Mouse (Mus musculus) heart, adult 9 months (tissue): ENCODE measurements around the gene Nol4l.
"Not testable (repeated sequence)": the region's sequence is repeated elsewhere in the genome, so short reads cannot be mapped to it uniquely, and the experiment has no call there.

Experiments
- DNase-seq, 2 experiments: peaks; one replicate each; pipeline ENCODE4 v3.0.0; 2022; ENCODE audit warnings: low spot score in 2 of 2

The Nol4l gene

DNA sequence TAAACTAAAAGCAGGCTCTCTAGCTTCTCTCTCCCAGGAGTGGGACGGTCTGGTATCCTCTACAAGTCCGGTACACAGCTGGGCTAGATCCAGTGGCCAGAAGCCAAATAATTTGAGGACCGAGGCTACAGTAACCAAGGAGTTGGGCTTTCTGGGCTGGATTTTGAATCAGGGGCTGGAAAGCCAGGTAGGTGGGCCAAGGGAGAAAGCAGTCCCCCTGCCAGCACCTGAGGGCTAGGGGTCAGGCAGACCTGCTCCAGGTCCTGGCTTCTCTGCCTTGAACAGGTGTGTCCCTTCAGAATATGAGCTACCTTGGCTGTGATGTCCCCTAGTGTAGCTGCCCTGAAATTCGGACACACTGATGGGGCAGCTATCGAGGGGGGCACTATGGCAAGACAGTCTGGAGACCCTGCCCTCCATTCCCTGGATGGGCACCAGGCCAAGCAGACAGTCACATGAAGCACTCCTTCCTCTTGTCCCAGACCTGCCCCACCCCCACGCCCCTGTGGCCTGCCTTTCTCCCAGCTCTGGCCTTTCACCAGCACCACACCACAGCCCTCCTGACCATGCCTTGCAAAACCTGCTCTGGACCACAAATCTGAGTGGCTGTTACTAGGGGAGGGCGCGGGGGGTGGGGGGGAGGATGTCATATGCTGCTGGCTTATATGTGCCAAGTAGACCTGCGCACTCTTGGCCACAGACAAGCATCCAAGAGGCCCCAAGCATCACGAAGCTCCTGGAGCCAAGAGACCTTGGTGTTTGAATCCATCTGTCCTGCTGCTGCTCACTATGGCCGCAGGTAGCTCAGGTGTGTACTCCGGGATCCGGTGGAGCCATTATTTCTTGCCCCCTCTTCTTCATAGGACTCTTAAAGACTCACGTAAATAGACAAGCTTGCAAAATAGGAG lies 17.1 kb downstream of the Nol4l start:
- no peak for DNase-seq

DNA sequence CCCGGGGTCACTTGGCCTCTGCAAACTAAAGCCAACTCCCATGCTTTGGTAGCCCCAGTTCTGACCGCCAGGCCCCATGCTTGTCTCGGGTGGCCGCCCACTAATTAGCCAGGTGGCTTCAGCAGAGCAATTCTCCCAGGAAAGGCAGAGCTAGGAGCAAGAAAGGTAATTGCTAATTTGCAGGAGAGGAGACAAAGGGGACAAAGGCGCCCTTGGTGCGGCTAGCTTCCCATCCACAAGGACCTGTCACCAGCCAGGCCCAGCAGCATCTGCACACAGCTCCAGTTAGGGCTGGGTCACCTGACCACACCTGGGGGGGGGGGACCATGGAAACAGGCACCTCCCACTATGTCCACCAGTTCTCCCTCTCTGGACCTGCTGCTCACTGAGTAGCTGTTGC lies 18.2 kb downstream of the Nol4l start:
- DNase-seq, result no peak

GRCm38 (mm10) chr2:153510136-153510535 lies 19.6 kb downstream of the Nol4l start:
- DNase-seq, result no peak

DNA sequence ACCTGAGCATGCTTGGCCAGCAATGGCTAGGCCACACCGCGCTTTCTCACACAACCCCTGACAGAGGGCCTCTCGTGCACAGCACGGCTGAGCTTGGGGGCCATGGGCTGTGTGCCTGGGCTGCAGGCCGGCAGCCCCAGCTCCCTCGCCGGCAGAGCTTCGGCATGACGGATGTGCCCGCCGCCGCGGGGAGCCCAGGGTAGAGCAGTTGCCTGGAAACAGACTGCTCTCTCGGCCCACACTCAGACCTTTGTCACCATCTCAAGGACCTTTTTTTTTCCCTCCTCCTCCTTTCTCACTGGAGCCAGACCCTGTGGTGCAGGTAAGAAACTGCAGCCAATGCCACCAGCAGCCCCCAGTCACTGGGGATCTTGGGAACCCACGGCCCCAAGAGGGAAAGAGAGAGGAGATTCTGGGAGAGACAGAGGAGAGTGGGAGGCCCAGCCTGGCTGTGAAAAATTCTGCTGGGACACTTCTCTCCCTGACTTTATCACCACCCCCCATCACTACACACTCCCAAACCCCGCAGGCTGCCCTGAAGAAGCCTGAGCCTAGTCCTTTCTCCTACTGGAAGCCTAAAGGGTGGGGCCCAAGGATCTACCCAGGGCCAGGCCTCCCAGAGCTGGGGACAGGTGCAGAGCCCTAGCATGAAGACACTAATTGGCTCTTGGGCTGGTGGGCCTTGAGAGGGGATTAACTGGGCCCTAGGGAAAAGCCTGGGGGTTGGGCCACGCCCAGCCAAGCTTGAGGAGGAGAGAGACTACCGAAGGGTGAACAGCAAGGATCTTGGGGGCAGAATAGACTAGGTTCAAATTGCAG lies 20.4 kb downstream of the Nol4l start:
- DNase-seq, result no peak

DNA sequence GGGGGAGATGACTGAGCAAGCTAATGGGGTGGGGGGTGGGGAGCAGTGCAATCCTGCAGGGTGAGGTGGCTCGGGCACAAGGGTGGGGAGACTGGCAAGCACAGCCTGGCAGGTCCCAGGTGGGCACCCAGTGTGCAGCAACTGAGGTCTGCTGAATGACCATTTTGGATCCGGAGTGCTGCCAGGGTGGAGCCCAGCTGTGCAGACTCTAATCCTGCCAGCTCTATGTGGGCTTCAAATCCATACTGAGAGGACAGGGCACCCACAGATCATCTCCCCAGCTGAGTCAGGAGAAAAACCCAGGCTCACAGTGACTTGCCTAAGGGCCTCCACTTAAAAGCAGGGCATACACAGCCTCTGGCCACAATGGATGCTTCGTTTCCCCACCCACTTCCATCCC lies 21.4 kb downstream of the Nol4l start:
- no peak for DNase-seq

DNA sequence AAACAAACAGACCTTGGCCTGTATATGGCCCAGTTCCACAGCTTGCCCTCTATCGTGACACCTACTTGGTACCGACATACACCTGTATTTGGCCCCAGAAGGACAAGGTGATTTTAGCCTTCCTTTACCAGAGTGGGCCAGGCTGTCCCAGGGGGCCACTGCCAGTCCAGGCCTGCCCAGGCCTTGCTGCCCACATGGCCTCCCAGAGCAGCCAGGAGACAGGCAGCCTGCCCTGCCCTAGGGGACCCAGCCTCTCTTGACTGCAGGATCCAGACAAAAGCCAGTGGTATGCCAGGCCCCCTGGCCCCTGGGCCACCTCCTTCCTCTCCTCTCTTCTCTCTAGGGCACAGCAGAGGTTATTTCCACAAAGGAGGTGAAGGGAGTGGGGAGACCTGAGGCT lies 21.8 kb downstream of the Nol4l start:
- DNase-seq, result no peak

DNA sequence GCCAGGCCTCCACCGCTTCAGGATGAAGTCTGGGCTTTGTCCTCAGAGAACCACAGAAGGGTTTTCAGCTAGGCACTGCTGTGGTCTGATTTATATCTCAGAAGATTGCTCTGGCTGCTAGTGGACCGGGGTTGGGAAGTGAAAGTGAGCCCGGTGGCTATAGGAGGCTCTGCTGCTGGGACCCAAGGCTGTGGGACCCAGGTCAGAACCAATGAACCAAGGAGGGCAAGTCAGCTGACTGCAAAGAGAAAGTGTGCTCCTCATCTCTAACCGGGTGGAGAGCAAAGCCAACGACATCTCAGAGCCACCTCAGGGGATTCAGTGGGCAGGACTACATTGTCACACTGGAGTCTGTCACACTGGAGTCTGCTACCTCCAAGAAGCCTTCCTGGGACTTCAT lies 23.4 kb downstream of the Nol4l start:
- no peak for DNase-seq

DNA sequence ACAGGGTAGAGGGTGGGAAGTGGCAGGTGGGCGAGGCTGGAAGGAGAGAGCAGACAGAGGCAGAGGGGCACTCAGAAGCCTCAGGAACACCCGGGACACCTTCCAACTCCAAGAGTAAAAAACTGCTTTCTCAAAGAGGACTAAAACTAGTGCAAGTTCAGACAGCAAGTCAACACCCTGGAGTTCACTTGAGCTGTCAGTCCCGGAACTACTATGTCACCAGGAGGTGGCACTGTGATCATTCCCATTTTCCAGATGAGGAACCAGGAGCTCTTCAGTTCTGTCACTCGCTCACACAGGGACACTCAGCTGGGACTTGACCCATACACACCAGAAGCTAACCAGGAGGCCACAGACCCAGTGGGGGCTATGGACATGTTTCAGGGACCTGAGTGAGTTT lies 30.6 kb downstream of the Nol4l start:
- DNase-seq, result no peak

DNA sequence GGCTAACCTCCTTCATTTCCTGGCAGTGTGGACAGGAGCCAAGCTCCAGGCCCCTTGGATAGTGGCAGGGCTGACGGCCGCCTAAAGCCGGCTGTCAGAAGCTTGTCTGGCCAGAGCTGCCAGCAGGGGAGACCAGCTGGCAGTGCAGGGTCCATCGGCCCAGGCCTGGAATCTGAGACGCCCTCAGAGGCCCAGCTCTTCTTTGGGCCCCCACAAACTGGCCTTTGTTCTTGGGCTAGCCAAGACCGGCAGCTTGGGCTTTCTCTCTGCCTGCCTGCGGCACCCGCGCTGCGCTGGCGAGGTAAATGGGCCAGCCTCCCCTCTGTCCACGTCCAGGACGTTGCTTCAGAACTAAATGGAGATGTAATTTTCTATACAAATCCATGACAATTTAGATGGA lies 32.9 kb downstream of the Nol4l start:
- DNase-seq, result no peak

- DNase-seq, result no peak
Observed at GRCm38 (mm10) chr2:153496301-153496700, 33.5 kb downstream of the Nol4l start.

DNA sequence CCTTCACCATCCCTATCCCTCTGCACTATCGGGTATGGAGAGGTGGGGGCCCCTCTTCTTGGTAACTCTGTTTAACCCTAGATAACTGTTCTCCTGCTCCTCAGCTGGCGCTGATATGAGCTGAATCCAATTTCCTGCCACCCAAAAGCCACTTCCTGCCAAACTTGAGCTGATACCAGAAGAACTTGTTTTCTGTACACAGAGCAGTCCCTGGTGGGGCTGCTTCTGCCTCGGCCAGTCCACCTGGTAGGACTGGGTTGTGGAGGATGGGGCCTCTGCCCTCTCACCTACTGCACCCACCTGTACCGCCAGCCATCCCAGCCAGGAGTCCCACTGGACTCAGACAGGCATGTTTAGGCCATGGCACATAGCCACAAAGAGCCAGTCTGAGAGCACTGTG lies 34.0 kb downstream of the Nol4l start:
- DNase-seq, result no peak

- DNase-seq, result not testable (repeated sequence)
Observed at GRCm38 (mm10) chr2:153495391-153495790, 34.4 kb downstream of the Nol4l start.

- no peak for DNase-seq
Observed at GRCm38 (mm10) chr2:153494293-153494811, 35.4 kb downstream of the Nol4l start.

DNA sequence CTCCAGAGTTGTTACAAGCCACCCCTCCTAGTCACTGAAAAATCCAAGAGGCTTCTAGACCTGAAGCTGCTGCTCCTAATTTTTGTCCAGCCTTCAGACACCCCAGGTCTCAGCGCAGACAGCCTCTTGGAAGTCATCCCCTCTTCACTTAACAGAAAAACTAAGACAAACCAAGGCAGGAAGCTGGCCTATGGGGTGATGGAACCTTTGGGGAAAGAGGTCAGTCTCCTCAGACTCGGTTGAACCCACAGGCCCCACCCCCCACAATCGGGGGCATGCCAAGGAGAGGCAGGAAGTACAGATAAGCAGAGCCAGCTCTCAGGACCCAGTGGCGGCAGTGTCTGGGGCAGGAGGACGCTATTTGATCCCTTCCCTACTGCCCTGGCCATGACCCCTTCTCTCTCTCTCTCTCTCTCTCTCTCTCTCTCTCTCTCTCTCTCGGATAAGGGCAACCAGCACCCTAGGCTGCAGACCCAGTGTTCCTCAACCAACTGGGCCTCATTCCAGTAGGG lies 35.9 kb downstream of the Nol4l start:
- no peak for DNase-seq

- DNase-seq, result no peak
Observed at GRCm38 (mm10) chr2:153493393-153493731, 36.4 kb downstream of the Nol4l start.

- DNase-seq, result peak; percentile 42 to 53
Observed at GRCm38 (mm10) chr2:153492573-153493392, 37.0 kb downstream of the Nol4l start, which contains the start of gene 4930404H24Rik. Gene 4930404H24Rik (plus strand): TSS chr2:153492790.

DNA sequence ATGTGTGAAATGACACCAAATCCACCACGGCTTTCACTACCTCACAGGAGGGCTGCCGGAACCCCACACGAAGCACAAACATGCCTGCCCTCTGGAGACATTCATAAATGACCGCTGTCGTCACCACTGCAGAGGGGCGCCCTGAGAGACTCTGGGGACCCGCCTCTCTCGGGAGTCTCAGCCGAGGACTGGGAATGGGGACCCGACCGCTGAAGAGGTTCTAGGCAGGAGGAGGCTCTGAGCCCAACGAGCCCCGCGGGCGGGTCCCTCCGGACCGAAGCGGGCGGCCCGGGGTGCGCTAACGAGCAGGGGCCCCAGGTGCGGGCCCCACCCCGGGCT lies 37.6 kb downstream of the Nol4l start:
- no peak for DNase-seq

- no peak for DNase-seq
Observed at GRCm38 (mm10) chr2:153491512-153492178, 38.1 kb downstream of the Nol4l start.

DNA sequence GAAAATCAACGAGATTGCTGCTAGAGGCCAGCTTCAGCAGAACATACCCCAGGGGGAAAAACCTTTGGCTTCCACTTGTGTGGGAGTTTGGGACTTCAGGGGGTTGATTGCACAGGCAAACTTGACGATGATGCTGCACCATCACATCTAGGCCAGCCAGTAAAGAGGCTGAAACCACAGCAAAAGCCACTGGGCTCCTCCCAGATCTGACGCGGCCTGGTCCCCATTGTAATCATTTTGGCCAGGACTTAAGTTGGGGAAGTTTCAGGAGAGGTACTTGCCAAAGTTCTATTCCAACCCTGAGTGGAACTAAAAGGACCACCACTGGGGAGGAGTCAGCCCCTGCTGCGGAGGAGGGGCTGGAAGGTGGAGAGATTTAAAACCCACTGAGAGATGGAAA lies 38.8 kb downstream of the Nol4l start:
- no peak for DNase-seq

- no peak for DNase-seq
Observed at GRCm38 (mm10) chr2:153490116-153490515, 39.7 kb downstream of the Nol4l start.

DNA sequence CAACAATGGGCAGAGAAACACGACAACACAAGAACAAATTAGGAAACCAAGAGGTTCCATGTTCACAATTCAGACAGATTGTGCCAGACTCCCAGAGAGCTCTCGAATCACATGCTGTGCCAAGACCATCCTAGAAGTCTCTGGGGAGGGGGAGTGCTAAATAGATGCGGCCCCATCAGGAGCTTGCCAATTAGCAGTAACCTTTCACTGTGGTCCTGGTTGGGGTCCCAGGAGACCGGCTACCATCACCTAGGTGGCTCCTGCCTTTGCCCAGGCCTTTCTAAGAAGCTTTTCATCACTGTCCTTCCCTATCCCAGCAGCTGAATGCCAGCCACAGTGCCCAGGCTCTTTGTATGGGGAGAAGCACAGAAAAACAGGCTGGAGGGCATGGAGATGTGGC lies 45.7 kb downstream of the Nol4l start:
- no peak for DNase-seq
